Mouse (Mus musculus) liver, embryonic 15.5 days (tissue): ENCODE results near the gene Fuk. TPM values are rescaled to one million over a fixed set of nuclear protein-coding genes. Genes with fewer than 3 reads are reported as not detected.
A peak's percentile ranks its signal among the peaks of the same experiment; 100 is the strongest.
"Not testable (repeated sequence)": the region's sequence is repeated elsewhere in the genome, so short reads cannot be mapped to it uniquely, and the experiment has no call there.

Experiments
- ATAC-seq: fragments of 200-750 bp; cut with Nextera tagmentation; 2 replicates; pipeline ENCODE4 v1.8.0; 2017; ENCODE audit warnings: moderate number of reproducible peaks, mild to moderate bottlenecking, moderate library complexity; ENCODE audit not compliant: insufficient read depth
- H3K27ac ChIP-seq: fragments of 300-500 bp; sonication (generic); replicated peaks from 2 replicates; pipeline ENCODE4 v1.5.1; 2015; ENCODE audit warnings: mild to moderate bottlenecking, inconsistent platforms
- H3K27me3 ChIP-seq: fragments of 300-500 bp; sonication (generic); 2 replicates; pipeline ENCODE4 v1.6.1; 2015; ENCODE audit warnings: mild to moderate bottlenecking, inconsistent platforms
- H3K36me3 ChIP-seq: fragments of 300-500 bp; sonication (generic); replicated peaks from 2 replicates; pipeline ENCODE4 v1.6.1; 2015; ENCODE audit warnings: moderate library complexity, mild to moderate bottlenecking, inconsistent platforms
- H3K4me1 ChIP-seq: fragments of 300-500 bp; sonication (generic); replicated peaks from 2 replicates; pipeline ENCODE4 v1.6.1; 2015; ENCODE audit warnings: inconsistent platforms
- H3K4me2 ChIP-seq: fragments of 300-500 bp; sonication (generic); 2 replicates; pipeline ENCODE4 v1.6.1; 2015; ENCODE audit warnings: moderate library complexity, mild to moderate bottlenecking, inconsistent platforms
- H3K4me3 ChIP-seq: fragments of 300-500 bp; sonication (generic); replicated peaks from 2 replicates; pipeline ENCODE4 v1.5.1; 2015; ENCODE audit warnings: mild to moderate bottlenecking, inconsistent platforms
- H3K9ac ChIP-seq: fragments of 300-500 bp; sonication (generic); 2 replicates; pipeline ENCODE4 v1.6.1; 2015; ENCODE audit warnings: moderate library complexity, mild to moderate bottlenecking, inconsistent platforms
- H3K9me3 ChIP-seq: fragments of 300-500 bp; sonication (generic); replicated peaks from 2 replicates; pipeline ENCODE4 v1.6.1; 2016; ENCODE audit warnings: inconsistent platforms
- WGBS: fragments of 180-500 bp; shearing (Covaris S2); methylation state at CpG from one replicate; pipeline ENCODE4 v1.1.7; 2015; ENCODE audit warnings: mixed read lengths; ENCODE audit not compliant: insufficient replicate concordance; 5-methylcytosine and 5-hydroxymethylcytosine counted together
- polyA plus RNA-seq: library from polyadenylated mRNA; unstranded; fragments of >200 nt; fragmentation: Nextera tagmentation; extraction: Ambion mirVana; gene quantifications from 2 replicates; pipeline ENCODE4 v1.2.1, GENCODE M21; 2015

Gene Fuk
- polyA plus RNA-seq, 1 experiment from 2014 or later = 2.5 TPM

- 0 out of 2 replicates have a peak overlapping the region, but pooled peaks have one; percentile 84 for H3K4me2 ChIP-seq
- no peak overlapping the region for H3K4me3 ChIP-seq
- WGBS = 55% methylated on average over 8 of the region's 8 CpGs
- no peaks in the 10 kb centered on the region for H3K9me3 ChIP-seq
- no peak overlapping the region for H3K27ac ChIP-seq
- no peaks in the 10 kb centered on the region for H3K27me3 ChIP-seq
- H3K4me1 ChIP-seq = peaks cover 57% of the 10 kb centered on the region
- no peak for ATAC-seq
- no peak overlapping the region for H3K9ac ChIP-seq
- H3K36me3 ChIP-seq = peaks cover 18% of the 10 kb centered on the region
Measured at GRCm38 (mm10) chr8:110918460-110918859, 16.2 kb upstream of the Fuk start.

DNA sequence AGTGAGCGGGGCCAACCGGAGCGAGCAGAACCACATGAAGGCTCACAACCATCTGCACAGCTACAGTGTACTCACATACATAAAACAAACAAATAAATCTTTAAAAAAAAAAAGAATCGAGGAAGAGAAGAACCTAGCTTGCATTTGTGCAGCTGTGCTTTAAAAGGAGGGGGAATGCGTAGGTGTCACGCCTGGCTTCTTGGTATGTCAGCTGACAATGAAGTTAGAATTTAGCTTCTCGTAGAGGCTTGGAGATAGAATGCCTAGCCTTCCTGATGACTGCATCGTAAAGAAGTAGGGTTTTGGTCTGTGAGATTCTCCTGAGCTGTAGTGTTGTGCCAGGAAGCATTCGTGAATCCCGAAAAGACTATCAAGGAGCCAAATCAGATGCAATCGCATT is 15.7 kb upstream of the Fuk start:
- H3K4me1 ChIP-seq = peaks cover 53% of the 10 kb centered on the region
- no peak overlapping the region for H3K27ac ChIP-seq
- peaks cover 13% of the 10 kb centered on the region for H3K36me3 ChIP-seq
- no peak for ATAC-seq
- 83% methylated on average over 11 of the region's 11 CpGs for WGBS
- no peak overlapping the region for H3K4me2 ChIP-seq
- H3K4me3 ChIP-seq = no peak overlapping the region
- no peak overlapping the region for H3K9ac ChIP-seq
- no peaks in the 10 kb centered on the region for H3K9me3 ChIP-seq
- H3K27me3 ChIP-seq = no peaks in the 10 kb centered on the region

GRCm38 (mm10) chr8:110917415-110917814 is 15.1 kb upstream of the Fuk start:
- Histone ChIP-seq H3K4me2 (no peak overlapping the region), H3K4me3 (no peak overlapping the region), H3K9me3 (no peaks in the 10 kb centered on the region), H3K4me1 (peaks cover 47% of the 10 kb centered on the region), H3K36me3 (peaks cover 7% of the 10 kb centered on the region), H3K27ac (no peak overlapping the region), H3K9ac (no peak overlapping the region), H3K27me3 (no peaks in the 10 kb centered on the region)
- WGBS = 62% methylated on average over 2 of the region's 2 CpGs
- ATAC-seq = no peak

- Histone ChIP-seq H3K4me3 (no peak overlapping the region), H3K4me1 (peaks cover 19% of the 10 kb centered on the region), H3K4me2 (peak overlapping the region; percentile 23; the same call in 1 of the 2 replicates), H3K27ac (peak overlapping the region; percentile 69), H3K9me3 (no peaks in the 10 kb centered on the region), H3K27me3 (no peaks in the 10 kb centered on the region), H3K9ac (no peak overlapping the region), H3K36me3 (no peaks in the 10 kb centered on the region)
- peak; percentile 76 for ATAC-seq
- 38% methylated on average over 15 of the region's 15 CpGs for WGBS
Measured at GRCm38 (mm10) chr8:110911576-110912570, 9.6 kb upstream of the Fuk start.

DNA sequence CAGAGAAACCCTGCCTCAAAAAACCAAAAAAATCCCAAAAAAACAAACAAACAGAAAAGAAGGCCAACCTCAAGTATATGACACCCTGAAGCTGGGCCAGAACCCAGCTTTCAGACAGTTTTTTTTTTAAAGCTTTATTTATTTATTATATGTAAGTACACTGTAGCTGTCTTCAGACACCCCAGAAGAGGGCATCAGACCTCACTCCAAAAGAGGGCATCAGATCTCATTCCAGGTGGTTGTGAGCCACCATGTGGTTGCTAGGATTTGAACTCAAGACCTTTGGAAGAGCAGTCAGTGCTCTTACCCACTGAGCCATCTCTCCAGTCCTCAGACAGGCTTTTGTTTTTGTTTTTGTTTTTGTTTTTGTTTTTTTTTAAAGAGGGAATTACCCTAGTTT is 7.6 kb upstream of the Fuk start:
- ATAC-seq, H3K9ac ChIP-seq, H3K27ac ChIP-seq, H3K36me3 ChIP-seq, H3K27me3 ChIP-seq, H3K4me3 ChIP-seq, H3K9me3 ChIP-seq, H3K4me2 ChIP-seq: not testable (repeated sequence)
- H3K4me1 ChIP-seq = peaks cover 20% of the 10 kb centered on the region

GRCm38 (mm10) chr8:110906682-110907081 is 4.4 kb upstream of the Fuk start:
- peaks cover 18% of the 10 kb centered on the region for H3K4me1 ChIP-seq
- H3K27me3 ChIP-seq = no peaks in the 10 kb centered on the region
- H3K4me3 ChIP-seq = no peak overlapping the region
- 75% methylated on average over 1 of the region's 1 CpGs for WGBS
- H3K36me3 ChIP-seq = no peaks in the 10 kb centered on the region
- H3K4me2 ChIP-seq = no peak overlapping the region
- H3K9me3 ChIP-seq = no peaks in the 10 kb centered on the region
- no peak for ATAC-seq
- no peak overlapping the region for H3K9ac ChIP-seq
- H3K27ac ChIP-seq = no peak overlapping the region

- H3K4me3 ChIP-seq = no peak overlapping the region
- H3K4me1 ChIP-seq = peaks cover 23% of the 10 kb centered on the region
- H3K4me2 ChIP-seq = no peak overlapping the region
- no peaks in the 10 kb centered on the region for H3K36me3 ChIP-seq
- ATAC-seq = no peak
- H3K27ac ChIP-seq = no peak overlapping the region
- H3K9ac ChIP-seq = no peak overlapping the region
- no peaks in the 10 kb centered on the region for H3K9me3 ChIP-seq
- H3K27me3 ChIP-seq = no peaks in the 10 kb centered on the region
- 77% methylated on average over 6 of the region's 6 CpGs for WGBS
Measured at GRCm38 (mm10) chr8:110905404-110905803, 3.1 kb upstream of the Fuk start.

GRCm38 (mm10) chr8:110902579-110902965 is 284 bp upstream of the Fuk start:
- no peak overlapping the region; the same call in 1 of the 2 replicates for H3K9ac ChIP-seq
- no peaks in the 10 kb centered on the region for H3K27me3 ChIP-seq
- H3K4me3 ChIP-seq = peak overlapping the region; percentile 71
- ATAC-seq = 0 out of 2 replicates have a peak, but pooled peaks have one; percentile 7
- 26% methylated on average over 2 of the region's 2 CpGs for WGBS
- peak overlapping the region; percentile 75 for H3K4me2 ChIP-seq
- H3K4me1 ChIP-seq = peaks cover 23% of the 10 kb centered on the region
- H3K36me3 ChIP-seq = peaks cover 5% of the 10 kb centered on the region; the same call in 1 of the 2 replicates
- H3K9me3 ChIP-seq = no peaks in the 10 kb centered on the region
- H3K27ac ChIP-seq = no peak overlapping the region

GRCm38 (mm10) chr8:110901056-110901455 is 1.2 kb downstream of the Fuk start:
- Histone ChIP-seq H3K27ac (no peak overlapping the region), H3K27me3 (no peaks in the 10 kb centered on the region), H3K36me3 (peaks cover 9% of the 10 kb centered on the region; the same call in 1 of the 2 replicates), H3K4me1 (peaks cover 16% of the 10 kb centered on the region), H3K9ac (no peak overlapping the region), H3K4me2 (no peak overlapping the region), H3K9me3 (no peaks in the 10 kb centered on the region), H3K4me3 (no peak overlapping the region)
- WGBS = 57% methylated on average over 3 of the region's 3 CpGs
- no peak for ATAC-seq

DNA sequence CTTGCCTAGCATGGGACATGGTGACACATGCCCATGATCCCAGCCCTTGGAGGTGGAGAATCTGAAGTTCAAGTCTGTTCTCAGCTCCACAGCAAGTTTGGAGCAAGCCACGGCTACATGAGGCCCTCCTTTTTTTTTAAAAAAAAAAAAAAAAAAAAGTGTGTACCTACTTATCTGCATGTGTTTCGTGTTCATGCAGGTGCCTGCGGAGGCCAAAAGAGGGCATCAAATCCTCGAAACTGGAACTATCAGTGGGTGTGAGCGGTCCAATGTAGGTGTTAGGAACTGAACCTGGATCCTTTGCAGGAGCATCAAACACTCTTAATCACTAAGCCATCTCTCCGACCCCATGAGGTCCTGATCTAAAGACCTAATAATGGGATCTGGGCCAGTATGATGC is 4.8 kb downstream of the Fuk start:
- no peak overlapping the region for H3K27ac ChIP-seq
- H3K36me3 ChIP-seq = peaks cover 9% of the 10 kb centered on the region; the same call in 1 of the 2 replicates
- H3K4me2 ChIP-seq = no peak overlapping the region
- no peaks in the 10 kb centered on the region for H3K27me3 ChIP-seq
- H3K4me3 ChIP-seq = no peak overlapping the region
- H3K4me1 ChIP-seq = peaks cover 18% of the 10 kb centered on the region
- no peak for ATAC-seq
- H3K9me3 ChIP-seq = no peaks in the 10 kb centered on the region
- 78% methylated on average over 6 of the region's 6 CpGs for WGBS
- H3K9ac ChIP-seq = no peak overlapping the region

DNA sequence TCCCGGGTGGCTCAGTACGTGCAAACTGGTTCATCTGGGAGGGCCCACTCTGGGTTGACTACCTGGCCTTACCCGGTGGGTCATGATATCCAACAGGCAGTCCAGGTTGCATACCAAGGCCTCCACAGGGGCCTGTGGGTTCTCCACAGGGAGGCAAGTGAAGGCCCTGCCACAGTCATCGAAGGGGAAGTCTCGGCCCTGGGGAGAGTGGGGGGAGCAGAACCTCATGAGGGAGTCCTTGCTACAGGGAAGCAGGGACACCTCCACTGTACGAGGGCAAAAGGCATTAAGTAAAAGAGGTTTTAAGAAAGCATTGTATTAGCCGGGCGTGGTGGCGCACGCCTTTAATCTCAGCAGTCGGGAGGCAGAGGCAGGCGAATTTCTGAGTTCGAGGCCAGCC is 6.5 kb downstream of the Fuk start:
- H3K9me3 ChIP-seq = no peaks in the 10 kb centered on the region
- H3K9ac ChIP-seq = no peak overlapping the region
- H3K4me3 ChIP-seq = no peak overlapping the region
- H3K4me1 ChIP-seq = peaks cover 9% of the 10 kb centered on the region; the same call in 1 of the 2 replicates
- no peaks in the 10 kb centered on the region for H3K27me3 ChIP-seq
- WGBS = 77% methylated on average over 13 of the region's 13 CpGs
- H3K36me3 ChIP-seq = peaks cover 13% of the 10 kb centered on the region
- ATAC-seq = no peak
- H3K4me2 ChIP-seq = no peak overlapping the region
- H3K27ac ChIP-seq = no peak overlapping the region
